Comparison of ENCODE assay signal across 10 mouse cellular contexts in the genomic region with DNA sequence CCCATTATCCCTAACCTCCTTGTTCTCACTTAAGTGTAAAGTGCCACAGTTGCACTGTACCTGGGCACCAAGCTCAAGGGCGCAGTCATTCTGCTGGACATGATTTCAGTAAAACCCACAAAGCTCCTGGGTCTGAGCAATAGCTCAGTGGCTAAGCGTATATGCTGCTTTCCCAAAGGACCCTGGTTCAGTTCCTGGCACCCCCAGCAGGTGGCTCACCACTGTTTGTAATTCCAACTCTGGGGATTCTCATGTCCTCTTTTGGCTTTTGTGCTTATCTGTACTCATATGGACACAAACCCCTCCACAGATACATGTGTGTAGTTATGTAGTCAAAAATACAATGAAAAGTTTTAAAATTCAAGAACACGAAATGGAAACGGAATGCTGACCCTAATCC. TPM values are rescaled to one million over a fixed set of nuclear protein-coding genes. Genes with fewer than 3 reads are reported as not detected.
DNase-seq lines count a peak whose midpoint lies in the region; ATAC-seq lines count a peak whose summit lies in the region.
"Had no signal": no experiment of that assay in that cellular context is flagged by ENCODE, and none has a peak within 500 bp of the region (broad histone marks: within the 10 kb centered on the region; RNA-seq: fewer than 3 reads in every experiment).

No protein-coding gene starts in this region.

- H3K27me3 ChIP-seq in kidney, embryonic 14.5 days (ENCODE audit: control insufficient read depth, insufficient read depth, low read length), result no peaks in the 10 kb centered on the region
- H3K27me3 ChIP-seq: lung, embryonic 15.5 days had no signal

- peak; percentile 14 for DNase-seq in CD4-positive, CD25-positive, alpha-beta regulatory T cell, adult 2 months (ENCODE audit: low read depth, low spot score)
- DNase-seq in kidney, postnatal 4 days, result peak; percentile 32 to 33
- peak; percentile 25 for DNase-seq in right cerebral cortex, postnatal 4 days
- no peak for DNase-seq in right cerebral cortex, postnatal 25 days
- DNase-seq in thymus, postnatal 4 days, result peak; percentile 34
- DNase-seq in layer of hippocampus, adult 9-11 months, result no peak
- DNase-seq: gastrocnemius, postnatal 36 days had no signal

- WGBS in kidney, embryonic 14.5 days, result 89% methylated on average over 4 of the region's 4 CpGs

- no peak overlapping the region for H3K4me3 ChIP-seq in kidney, embryonic 14.5 days (ENCODE audit: low read length)
- H3K4me3 ChIP-seq: lung, embryonic 15.5 days had no signal

- no peak for ATAC-seq in CD4-positive, CD25-positive, alpha-beta regulatory T cell, adult 4 months
- no peak for ATAC-seq in kidney, embryonic 14.5 days (ENCODE audit: low FRiP score, low TSS enrichment)

- H3K36me3 ChIP-seq in kidney, embryonic 14.5 days (ENCODE audit: control insufficient read depth, insufficient read depth, low read length), result no peaks in the 10 kb centered on the region
- H3K36me3 ChIP-seq: lung, embryonic 15.5 days had no signal

- no peaks in the 10 kb centered on the region for H3K9me3 ChIP-seq in kidney, embryonic 14.5 days (ENCODE audit: control insufficient read depth, low read length)
- H3K9me3 ChIP-seq: lung, embryonic 15.5 days had no signal

- H3K27ac ChIP-seq in kidney, embryonic 14.5 days (ENCODE audit: low read depth, low read length), result no peak overlapping the region
- H3K27ac ChIP-seq: lung, embryonic 15.5 days had no signal

- H3K4me2 ChIP-seq in kidney, embryonic 14.5 days (replicated peaks; ENCODE audit: low read depth, low read length), result no peak overlapping the region
- H3K4me2 ChIP-seq: lung, embryonic 15.5 days had no signal

- H3K9ac ChIP-seq in kidney, embryonic 14.5 days (ENCODE audit: low read depth, low read length), result no peak overlapping the region
- H3K9ac ChIP-seq: lung, embryonic 15.5 days had no signal

- no peaks in the 10 kb centered on the region for H3K4me1 ChIP-seq in kidney, embryonic 14.5 days (ENCODE audit: control insufficient read depth, insufficient read depth, low read length)
- H3K4me1 ChIP-seq: lung, embryonic 15.5 days had no signal

RNA-seq across cellular contexts. Expression of a gene that starts 21.3 kb away (rescaled TPM):
- not detected for polyA plus RNA-seq in CD4-positive, CD25-positive, alpha-beta regulatory T cell, adult 4 months (2017; shearing (Covaris generic))
- polyA plus RNA-seq in kidney, embryonic 14.5 days (2014; fragmentation: Nextera tagmentation; extraction: Ambion mirVana), result not detected in 2 replicates
- polyA plus RNA-seq: lung, embryonic 15.5 days had no signal

RNA-seq across cellular contexts. Expression of a gene that starts 44.3 kb away (rescaled TPM):
- polyA plus RNA-seq in CD4-positive, CD25-positive, alpha-beta regulatory T cell, adult 4 months (2017; shearing (Covaris generic)), result 10 to 100 TPM; 36.6 to 37.7 TPM
- 20.2 and 24.3 TPM in 2 replicates for polyA plus RNA-seq in kidney, embryonic 14.5 days (2014; fragmentation: Nextera tagmentation; extraction: Ambion mirVana)

RNA-seq across cellular contexts. Expression of a gene that starts 54.4 kb away (rescaled TPM):
- polyA plus RNA-seq in CD4-positive, CD25-positive, alpha-beta regulatory T cell, adult 4 months (2017; shearing (Covaris generic)), result 10 to 100 TPM; 45.3 to 48.8 TPM
- 7.2 and 11.8 TPM in 2 replicates for polyA plus RNA-seq in kidney, embryonic 14.5 days (2014; fragmentation: Nextera tagmentation; extraction: Ambion mirVana)

Comparison
In these comparisons a context has a peak if more than half of its experiments do, and no peak if none do; other contexts are left out.
1. DNase-seq: peak in CD4-positive, CD25-positive, alpha-beta regulatory T cell, adult 2 months (single experiment), kidney, postnatal 4 days (2 of 2), right cerebral cortex, postnatal 4 days (single experiment) and thymus, postnatal 4 days (single experiment); none in right cerebral cortex, postnatal 25 days (single experiment) and layer of hippocampus, adult 9-11 months (single experiment).